Mouse (Mus musculus): ENCODE data around the gene Pknox2.

GRCm38 (mm10) chr9:36931657-36932056 lies 215.6 kb downstream of the Pknox2 start:
- TF ChIP-seq ZC3H11A (IDR thresholded peaks at IDR 0.05; ENCODE audit: borderline replicate concordance, low read depth, low read length) (no peak), MAFK (IDR thresholded peaks at IDR 0.05; ENCODE audit: insufficient read depth, low read depth, low read length) (no peak), HCFC1 (IDR thresholded peaks at IDR 0.05; ENCODE audit: borderline replicate concordance, insufficient read depth, low read length) (no peak), CHD2 (IDR thresholded peaks at IDR 0.05; ENCODE audit: low read depth, low read length) (no peak), ZNF384 (IDR thresholded peaks at IDR 0.05; ENCODE audit: low read depth, low read length) (no peak)

Data from ES-E14 (cell line).